Mouse (Mus musculus) kidney, embryonic 15.5 days (tissue): ENCODE measurements around the gene Spg20. TPM values are rescaled to one million over a fixed set of nuclear protein-coding genes. Genes with fewer than 3 reads are reported as not detected.

Experiments used
- ATAC-seq: fragments of 200-750 bp; cut with Nextera tagmentation; replicated peaks from 2 replicates; pipeline ENCODE4 v1.8.0; 2017; ENCODE audit warnings: moderate TSS enrichment; ENCODE audit not compliant: low FRiP score
- H3K27ac ChIP-seq: fragments of 300-500 bp; sonication (generic); 2 replicates; pipeline ENCODE4 v1.5.1; 2015; ENCODE audit warnings: mild to moderate bottlenecking, inconsistent platforms
- H3K27me3 ChIP-seq: fragments of 300-500 bp; sonication (generic); 2 replicates; pipeline ENCODE4 v1.6.1; 2015; ENCODE audit warnings: inconsistent platforms
- H3K36me3 ChIP-seq: fragments of 300-500 bp; sonication (generic); 2 replicates; pipeline ENCODE4 v1.6.1; 2015; ENCODE audit warnings: inconsistent platforms
- H3K4me1 ChIP-seq: fragments of 300-500 bp; sonication (generic); 2 replicates; pipeline ENCODE4 v1.6.1; 2015; ENCODE audit warnings: inconsistent platforms
- H3K4me2 ChIP-seq: fragments of 300-500 bp; sonication (generic); 2 replicates; pipeline ENCODE4 v1.6.1; 2015; ENCODE audit warnings: moderate library complexity, mild to moderate bottlenecking, inconsistent platforms
- H3K4me3 ChIP-seq: fragments of 300-500 bp; sonication (generic); replicated peaks from 2 replicates; pipeline ENCODE4 v1.5.1; 2015; ENCODE audit warnings: mild to moderate bottlenecking, inconsistent platforms
- H3K9ac ChIP-seq: fragments of 300-500 bp; sonication (generic); 2 replicates; pipeline ENCODE4 v1.6.1; 2015; ENCODE audit warnings: mild to moderate bottlenecking, inconsistent platforms
- H3K9me3 ChIP-seq: fragments of 300-500 bp; sonication (generic); replicated peaks from 2 replicates; pipeline ENCODE4 v1.6.1; 2016; ENCODE audit warnings: inconsistent platforms
- WGBS: fragments of 180-500 bp; shearing (Covaris S2); methylation state at CpG from one replicate; pipeline ENCODE4 v1.1.7; 2015; ENCODE audit warnings: mixed read lengths; 5-methylcytosine and 5-hydroxymethylcytosine counted together
- polyA plus RNA-seq: library from polyadenylated mRNA; unstranded; fragments of >200 nt; fragmentation: Nextera tagmentation; extraction: Ambion mirVana; gene quantifications from 2 replicates; pipeline ENCODE4 v1.2.1, GENCODE M21; 2015

The Spg20 gene
- polyA plus RNA-seq, 1 experiment from 2014 or later = 48.4 TPM

DNA sequence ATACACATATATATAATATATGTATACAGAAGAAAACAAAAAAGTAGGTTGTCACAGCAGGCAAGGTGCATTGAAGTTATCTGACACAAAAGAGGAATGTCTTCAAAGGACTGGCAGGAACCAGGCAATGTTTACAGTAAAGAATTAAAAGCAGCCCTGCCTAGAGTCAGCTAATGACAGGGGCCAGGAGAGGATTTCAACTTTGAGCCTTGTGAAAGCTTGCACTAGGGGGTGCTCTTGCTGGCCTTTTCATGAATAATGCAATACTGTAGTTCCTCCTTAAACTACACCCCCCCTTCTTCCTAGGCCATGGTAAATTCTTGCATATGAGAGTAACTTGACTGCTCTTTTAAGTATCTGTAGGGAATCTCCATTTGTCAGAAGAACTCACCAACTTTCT lies 10.8 kb upstream of the Spg20 start:
- ATAC-seq = no peak
- Histone ChIP-seq H3K9ac (no peak overlapping the region), H3K9me3 (no peaks in the 10 kb centered on the region), H3K27me3 (no peaks in the 10 kb centered on the region), H3K4me3 (no peak overlapping the region), H3K36me3 (no peaks in the 10 kb centered on the region), H3K4me1 (peaks cover 8% of the 10 kb centered on the region), H3K4me2 (no peak overlapping the region), H3K27ac (no peak overlapping the region)

- no peaks in the 10 kb centered on the region for H3K9me3 ChIP-seq
- H3K4me1 ChIP-seq = 0 out of 2 replicates have a peak, but pooled peaks cover 2% of the 10 kb centered on the region
- no peaks in the 10 kb centered on the region for H3K36me3 ChIP-seq
- no peaks in the 10 kb centered on the region for H3K27me3 ChIP-seq
- peak overlapping the region; percentile 33; the same call in 1 of the 2 replicates for H3K27ac ChIP-seq
- no peak overlapping the region for H3K4me2 ChIP-seq
- H3K9ac ChIP-seq = no peak overlapping the region
- 0 out of 2 replicates have a peak, but pooled peaks have one; percentile 22 for ATAC-seq
- no peak overlapping the region for H3K4me3 ChIP-seq
- 64% methylated on average over 14 of the region's 14 CpGs for WGBS
Measured at GRCm38 (mm10) chr3:55105372-55106023, 6.4 kb upstream of the Spg20 start.

- no peak overlapping the region for H3K4me2 ChIP-seq
- no peaks in the 10 kb centered on the region for H3K27me3 ChIP-seq
- no peaks in the 10 kb centered on the region for H3K9me3 ChIP-seq
- 92% methylated on average over 17 of the region's 17 CpGs for WGBS
- H3K4me1 ChIP-seq = 0 out of 2 replicates have a peak, but pooled peaks cover 2% of the 10 kb centered on the region
- H3K9ac ChIP-seq = no peak overlapping the region
- H3K36me3 ChIP-seq = no peaks in the 10 kb centered on the region
- no peak for ATAC-seq
- no peak overlapping the region for H3K4me3 ChIP-seq
- H3K27ac ChIP-seq = 0 out of 2 replicates have a peak overlapping the region, but pooled peaks have one; percentile 23
Measured at GRCm38 (mm10) chr3:55106051-55106450, 5.9 kb upstream of the Spg20 start.

DNA sequence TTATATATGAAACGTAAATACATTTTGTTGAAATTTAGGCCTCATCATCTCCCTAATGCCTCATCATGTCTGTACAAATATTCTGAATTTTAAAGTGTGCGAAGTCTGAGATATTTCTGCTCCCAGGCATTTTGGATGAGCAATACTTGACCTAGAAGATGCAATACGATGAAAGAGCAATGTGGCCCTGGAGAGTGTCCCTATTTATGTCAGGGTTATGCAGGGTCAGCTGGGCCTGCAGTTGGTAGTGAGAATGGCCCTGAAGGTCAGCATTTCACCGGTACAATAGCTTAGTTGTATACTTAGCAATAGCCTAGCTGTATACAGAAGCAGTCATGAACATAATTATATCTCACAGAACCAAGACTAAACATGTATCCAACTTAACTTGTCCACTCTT lies 2.8 kb upstream of the Spg20 start:
- Histone ChIP-seq H3K27ac (no peak overlapping the region), H3K9ac (no peak overlapping the region), H3K4me1 (peaks cover 12% of the 10 kb centered on the region), H3K4me2 (no peak overlapping the region), H3K27me3 (no peaks in the 10 kb centered on the region), H3K4me3 (no peak overlapping the region), H3K36me3 (no peaks in the 10 kb centered on the region), H3K9me3 (no peaks in the 10 kb centered on the region)
- no peak for ATAC-seq
- WGBS = 83% methylated on average over 4 of the region's 4 CpGs

- no peaks in the 10 kb centered on the region for H3K27me3 ChIP-seq
- H3K9me3 ChIP-seq = no peaks in the 10 kb centered on the region
- H3K4me2 ChIP-seq = peak overlapping the region; percentile 72
- H3K27ac ChIP-seq = peak overlapping the region; percentile 90
- ATAC-seq = no peak
- peak overlapping the region; percentile 79 for H3K9ac ChIP-seq
- peak overlapping the region; percentile 66 for H3K4me3 ChIP-seq
- peaks cover 17% of the 10 kb centered on the region for H3K4me1 ChIP-seq
- peaks cover 16% of the 10 kb centered on the region for H3K36me3 ChIP-seq
- 29% methylated on average over 16 of the region's 16 CpGs for WGBS
Measured at GRCm38 (mm10) chr3:55112710-55113415, 955 bp downstream of the Spg20 start.

- Histone ChIP-seq H3K27ac (no peak overlapping the region), H3K4me1 (peaks cover 17% of the 10 kb centered on the region), H3K4me3 (no peak overlapping the region), H3K36me3 (peaks cover 32% of the 10 kb centered on the region), H3K9me3 (no peaks in the 10 kb centered on the region), H3K27me3 (no peaks in the 10 kb centered on the region), H3K9ac (no peak overlapping the region), H3K4me2 (no peak overlapping the region)
- WGBS = 64% methylated on average over 7 of the region's 7 CpGs
- no peak for ATAC-seq
Measured at GRCm38 (mm10) chr3:55114313-55115065, 2.6 kb downstream of the Spg20 start.

DNA sequence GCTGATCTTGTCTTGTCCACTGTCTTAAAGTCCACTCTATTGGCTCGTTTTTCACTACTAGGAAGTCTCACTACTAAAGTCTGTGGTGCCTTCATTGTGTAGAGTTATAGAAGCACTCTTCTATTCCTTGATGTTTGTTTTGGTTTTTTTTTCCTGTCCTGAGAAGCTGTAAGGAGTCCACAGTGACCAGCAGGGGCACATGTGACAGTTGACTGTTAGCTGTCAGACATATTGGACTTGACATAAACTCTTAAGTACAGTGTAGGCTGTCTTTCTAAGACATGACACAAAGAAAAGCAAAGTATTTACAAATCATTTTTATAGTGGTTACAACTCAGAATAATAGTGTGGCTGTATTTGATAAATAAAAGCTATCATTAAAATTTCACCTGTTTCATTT lies 3.2 kb downstream of the Spg20 start:
- Histone ChIP-seq H3K36me3 (peaks cover 35% of the 10 kb centered on the region), H3K9ac (no peak overlapping the region), H3K4me2 (no peak overlapping the region), H3K9me3 (no peaks in the 10 kb centered on the region), H3K4me1 (peaks cover 17% of the 10 kb centered on the region), H3K4me3 (no peak overlapping the region), H3K27me3 (no peaks in the 10 kb centered on the region), H3K27ac (no peak overlapping the region)
- WGBS = 61% methylated on average over 1 of the region's 1 CpGs
- ATAC-seq = no peak

- no peak overlapping the region for H3K27ac ChIP-seq
Measured at GRCm38 (mm10) chr3:55115989-55116388, 4.1 kb downstream of the Spg20 start.

GRCm38 (mm10) chr3:55119275-55119898 lies 7.5 kb downstream of the Spg20 start:
- Histone ChIP-seq H3K9me3 (no peaks in the 10 kb centered on the region), H3K36me3 (peaks cover 76% of the 10 kb centered on the region), H3K27ac (no peak overlapping the region), H3K27me3 (no peaks in the 10 kb centered on the region), H3K9ac (no peak overlapping the region), H3K4me2 (no peak overlapping the region), H3K4me3 (no peak overlapping the region), H3K4me1 (peaks cover 6% of the 10 kb centered on the region)
- WGBS = 88% methylated on average over 6 of the region's 6 CpGs
- ATAC-seq = no peak

More at GRCm38 (mm10) chr3:55115989-55116388, 4.1 kb downstream of the Spg20 start:
- H3K4me1 ChIP-seq = peaks cover 17% of the 10 kb centered on the region
- ATAC-seq = no peak
- H3K4me3 ChIP-seq = no peak overlapping the region
- H3K36me3 ChIP-seq = peaks cover 43% of the 10 kb centered on the region
- no peak overlapping the region for H3K4me2 ChIP-seq
- no peak overlapping the region for H3K9ac ChIP-seq
- H3K9me3 ChIP-seq = no peaks in the 10 kb centered on the region
- no peaks in the 10 kb centered on the region for H3K27me3 ChIP-seq
- WGBS = 91% methylated on average over 8 of the region's 8 CpGs

GRCm38 (mm10) chr3:55122336-55122870 lies 10.5 kb downstream of the Spg20 start:
- ATAC-seq = no peak
- WGBS = 94% methylated on average over 3 of the region's 3 CpGs
- H3K4me3 ChIP-seq = no peak overlapping the region
- H3K4me2 ChIP-seq = no peak overlapping the region
- H3K9me3 ChIP-seq = no peaks in the 10 kb centered on the region
- no peaks in the 10 kb centered on the region for H3K27me3 ChIP-seq
- H3K9ac ChIP-seq = no peak overlapping the region
- H3K27ac ChIP-seq = no peak overlapping the region
- H3K4me1 ChIP-seq = no peaks in the 10 kb centered on the region
- peaks cover 93% of the 10 kb centered on the region for H3K36me3 ChIP-seq

DNA sequence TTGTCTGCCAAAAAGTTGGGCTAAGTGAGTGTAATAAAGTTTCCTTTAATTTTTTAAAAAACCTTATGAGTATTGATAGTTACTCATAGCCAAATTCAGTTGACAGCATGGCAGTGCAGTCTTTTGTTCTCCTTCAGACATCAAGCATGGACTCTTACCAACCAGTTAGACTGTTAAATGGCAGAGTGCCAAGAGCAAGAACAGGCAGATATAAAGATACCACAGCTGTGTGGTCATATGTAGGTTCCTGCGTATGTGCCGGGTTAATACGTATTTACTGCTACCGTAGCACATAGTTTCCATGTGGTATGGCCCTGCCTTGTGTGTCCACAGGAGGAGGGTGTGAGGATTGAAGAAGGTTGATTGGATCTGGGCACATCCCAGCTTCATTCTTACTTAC lies 11.2 kb downstream of the Spg20 start:
- Histone ChIP-seq H3K9me3 (no peaks in the 10 kb centered on the region), H3K4me1 (no peaks in the 10 kb centered on the region), H3K27me3 (no peaks in the 10 kb centered on the region), H3K27ac (no peak overlapping the region), H3K36me3 (peaks cover 93% of the 10 kb centered on the region), H3K4me2 (no peak overlapping the region), H3K4me3 (no peak overlapping the region), H3K9ac (no peak overlapping the region)
- 89% methylated on average over 4 of the region's 4 CpGs for WGBS
- ATAC-seq = no peak
